In genomic region chr16:92953936-92954654, GRCm38 (mm10) we compare ENCODE assay signal across 9 mouse cellular contexts.
DNase-seq lines count a peak whose midpoint lies in the region.
"Had no signal": no experiment of that assay in that cellular context is flagged by ENCODE, and none has a peak within 500 bp of the region (broad histone marks: within the 10 kb centered on the region; RNA-seq: fewer than 3 reads in every experiment).

No protein-coding gene starts in this region.

- intact Hi-C loops in left cerebral cortex, postnatal 4 days (cut with DNase I): no loop called here
- intact Hi-C loops in left cerebral cortex, postnatal 36 days (cut with DNase I): no loop called here

- 0 out of 2 replicates have a peak overlapping the region, but pooled peaks have one; percentile 6 for H3K27ac ChIP-seq in heart, embryonic 10.5 days
- H3K27ac ChIP-seq: liver, embryonic 13.5 days had no signal

- no peaks in the 10 kb centered on the region for H3K9me3 ChIP-seq in heart, embryonic 10.5 days
- H3K9me3 ChIP-seq: liver, embryonic 13.5 days had no signal

- H3K36me3 ChIP-seq in heart, embryonic 10.5 days: no peaks in the 10 kb centered on the region
- H3K36me3 ChIP-seq: liver, embryonic 13.5 days had no signal

- no peak overlapping the region for H3K4me3 ChIP-seq in heart, embryonic 10.5 days
- H3K4me3 ChIP-seq: liver, embryonic 13.5 days had no signal

- peaks cover 21% of the 10 kb centered on the region for H3K4me1 ChIP-seq in heart, embryonic 10.5 days
- H3K4me1 ChIP-seq: liver, embryonic 13.5 days had no signal

- peaks cover 17% of the 10 kb centered on the region; the same call in 1 of the 2 replicates for H3K27me3 ChIP-seq in heart, embryonic 10.5 days (ENCODE audit: insufficient read depth, poor library complexity, severe bottlenecking)
- H3K27me3 ChIP-seq: liver, embryonic 13.5 days had no signal

- DNase-seq in left cerebral cortex, postnatal 4 days: peak; percentile 56
- no peak for DNase-seq in left cerebral cortex, postnatal 36 days (ENCODE audit: low spot score in 2 of 2)
- DNase-seq in embryo, embryonic 10 days (ENCODE audit: low spot score): peak; percentile 57
- no peak for DNase-seq in heart, embryonic 10.5 days (ENCODE audit: low spot score)
- peak; percentile 79 to 89 for DNase-seq in kidney, postnatal 25 days
- peak; percentile 80 for DNase-seq in skeletal muscle tissue, adult 2 months (ENCODE audit: low read depth, low spot score)
- DNase-seq in frontal cortex, postnatal 36 days (ENCODE audit: low spot score in 2 of 2): no peak
- DNase-seq in cerebellum, postnatal 36 days: no peak
- DNase-seq: liver, embryonic 13.5 days had no signal

- WGBS in heart, embryonic 10.5 days: 68% methylated on average over 11 of the region's 11 CpGs

Comparison
In these comparisons a context has a peak if more than half of its experiments do, and no peak if none do; other contexts are left out.
1. DNase-seq: peak in left cerebral cortex, postnatal 4 days (single experiment), embryo, embryonic 10 days (single experiment), kidney, postnatal 25 days (2 of 2) and skeletal muscle tissue, adult 2 months (single experiment); none in left cerebral cortex, postnatal 36 days (0 of 2), heart, embryonic 10.5 days (single experiment), frontal cortex, postnatal 36 days (0 of 2) and cerebellum, postnatal 36 days (0 of 2).